Mouse (Mus musculus) liver, embryonic 16.5 days (tissue): ENCODE measurements around the gene Gm42417. TPM values are rescaled to one million over a fixed set of nuclear protein-coding genes. Genes with fewer than 3 reads are reported as not detected.

Experiments used
- ATAC-seq: fragments of 200-750 bp; cut with Nextera tagmentation; 2 replicates; pipeline ENCODE4 v1.8.0; 2017; ENCODE audit warnings: low read depth, mild to moderate bottlenecking, moderate number of reproducible peaks, moderate library complexity
- H3K27ac ChIP-seq: fragments of 300-500 bp; sonication (generic); 2 replicates; pipeline ENCODE4 v1.5.1; 2014; ENCODE audit warnings: mild to moderate bottlenecking, low read length
- H3K27me3 ChIP-seq: fragments of 300-500 bp; sonication (generic); 2 replicates; pipeline ENCODE4 v1.6.1; 2014; ENCODE audit warnings: low read depth, low read length, mixed read lengths; ENCODE audit not compliant: control insufficient read depth, insufficient read depth
- H3K36me3 ChIP-seq: fragments of 300-500 bp; sonication (generic); 2 replicates; pipeline ENCODE4 v1.6.1; 2014; ENCODE audit warnings: mild to moderate bottlenecking; ENCODE audit not compliant: control insufficient read depth, insufficient read depth
- H3K4me1 ChIP-seq: fragments of 300-500 bp; sonication (generic); 2 replicates; pipeline ENCODE4 v1.6.1; 2014; ENCODE audit warnings: low read depth, low read length, mixed read lengths; ENCODE audit not compliant: control insufficient read depth
- H3K4me2 ChIP-seq: fragments of 300-500 bp; sonication (generic); 2 replicates; pipeline ENCODE4 v1.6.1; 2014; ENCODE audit warnings: low read depth, low read length, mixed read lengths
- H3K4me3 ChIP-seq: fragments of 300-500 bp; sonication (generic); 2 replicates; pipeline ENCODE4 v1.5.1; 2014; ENCODE audit warnings: low read depth, mild to moderate bottlenecking, low read length
- H3K9ac ChIP-seq: fragments of 300-500 bp; sonication (generic); 2 replicates; pipeline ENCODE4 v1.6.1; 2014; ENCODE audit warnings: low read depth, low read length
- H3K9me3 ChIP-seq: fragments of 300-500 bp; sonication (generic); replicated peaks from 2 replicates; pipeline ENCODE4 v1.6.1; 2016; ENCODE audit warnings: low read length; ENCODE audit not compliant: control insufficient read depth
- WGBS: fragments of 180-500 bp; shearing (Covaris S2); extraction: QIAGEN DNeasy Blood & Tissue Kit; methylation state at CpG from one replicate; pipeline ENCODE4 v1.1.7; 2014; ENCODE audit not compliant: insufficient replicate concordance; 5-methylcytosine and 5-hydroxymethylcytosine counted together
- microRNA-seq: library from miRNA; unstranded; fragments of <30 nt; microRNA quantifications from one replicate; pipeline ENCODE4, GENCODE M21; 2016
- polyA plus RNA-seq: library from polyadenylated mRNA; unstranded; fragments of >200 nt; fragmentation: Nextera tagmentation; extraction: Ambion mirVana; gene quantifications from 2 replicates; pipeline ENCODE4 v1.2.1, GENCODE M21; 2015

Gm42417 gene
- polyA plus RNA-seq, 1 experiment from 2014 or later, result not detected

DNA sequence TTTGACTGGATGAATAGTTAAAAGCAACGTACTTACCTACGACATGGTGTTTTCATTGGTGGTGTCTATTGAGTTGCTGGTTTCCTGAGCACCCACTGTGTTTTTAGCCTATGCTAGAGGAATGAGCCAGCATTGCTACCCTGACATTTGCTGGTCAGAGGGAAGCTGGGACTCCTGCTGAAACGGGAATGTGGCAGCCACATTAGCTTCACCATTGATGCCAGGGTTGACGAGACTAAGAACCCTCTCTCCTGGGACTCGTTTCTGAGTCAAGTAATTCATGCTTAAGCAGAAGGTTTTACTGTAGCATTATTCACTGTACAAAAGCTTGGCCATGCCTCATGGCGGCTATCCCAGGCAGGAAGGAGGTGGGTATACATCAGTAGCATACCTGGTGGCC lies 49.6 kb downstream of the Gm42417 start:
- ATAC-seq, result no peak
- Histone ChIP-seq H3K4me2 (no peak overlapping the region), H3K36me3 (no peaks in the 10 kb centered on the region), H3K4me1 (no peaks in the 10 kb centered on the region), H3K27ac (no peak overlapping the region), H3K4me3 (no peak overlapping the region), H3K9ac (no peak overlapping the region), H3K27me3 (no peaks in the 10 kb centered on the region), H3K9me3 (no peaks in the 10 kb centered on the region)
- 62% methylated on average over 6 of the region's 6 CpGs for WGBS

GRCm38 (mm10) chr1:36487111-36487510 lies 52.1 kb downstream of the Gm42417 start:
- H3K4me1 ChIP-seq, result no peaks in the 10 kb centered on the region
- H3K4me2 ChIP-seq, result no peak overlapping the region
- H3K4me3 ChIP-seq, result no peak overlapping the region
- no peak for ATAC-seq
- H3K27ac ChIP-seq, result no peak overlapping the region
- no peaks in the 10 kb centered on the region for H3K27me3 ChIP-seq
- H3K36me3 ChIP-seq, result no peaks in the 10 kb centered on the region
- H3K9ac ChIP-seq, result no peak overlapping the region
- no peaks in the 10 kb centered on the region for H3K9me3 ChIP-seq
- WGBS, result 76% methylated on average over 9 of the region's 9 CpGs

DNA sequence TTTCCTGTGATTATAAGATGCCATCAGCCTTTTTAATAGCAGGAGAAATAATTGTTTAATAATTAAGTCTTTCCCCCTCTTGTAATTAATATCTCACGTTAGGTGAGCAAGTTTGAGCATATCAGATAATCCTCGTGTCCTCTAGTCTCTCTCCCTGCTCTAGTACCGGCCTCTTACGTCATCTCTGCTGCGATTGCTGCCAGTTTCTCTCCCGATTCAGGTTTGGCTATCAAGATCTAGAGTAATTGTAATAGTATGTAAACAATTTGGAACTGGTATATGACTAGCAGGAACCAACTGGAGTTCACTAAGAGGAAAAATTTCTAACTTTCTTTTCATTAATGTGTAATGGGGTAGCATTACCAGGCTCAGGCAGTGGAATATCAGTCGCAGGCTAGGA lies 54.1 kb downstream of the Gm42417 start:
- ATAC-seq, result no peak
- H3K9ac ChIP-seq, result no peak overlapping the region
- no peaks in the 10 kb centered on the region for H3K4me1 ChIP-seq
- WGBS, result 56% methylated on average over 7 of the region's 7 CpGs
- no peak overlapping the region for H3K4me2 ChIP-seq
- H3K27ac ChIP-seq, result no peak overlapping the region
- H3K36me3 ChIP-seq, result no peaks in the 10 kb centered on the region
- no peak overlapping the region for H3K4me3 ChIP-seq
- H3K27me3 ChIP-seq, result no peaks in the 10 kb centered on the region
- no peaks in the 10 kb centered on the region for H3K9me3 ChIP-seq

GRCm38 (mm10) chr1:36483825-36484224 lies 55.4 kb downstream of the Gm42417 start:
- H3K36me3 ChIP-seq, result no peaks in the 10 kb centered on the region
- no peak overlapping the region for H3K4me3 ChIP-seq
- 61% methylated on average over 4 of the region's 4 CpGs for WGBS
- no peaks in the 10 kb centered on the region for H3K4me1 ChIP-seq
- H3K4me2 ChIP-seq, result no peak overlapping the region
- H3K9ac ChIP-seq, result no peak overlapping the region
- no peak overlapping the region for H3K27ac ChIP-seq
- H3K27me3 ChIP-seq, result no peaks in the 10 kb centered on the region
- ATAC-seq, result no peak
- no peaks in the 10 kb centered on the region for H3K9me3 ChIP-seq

Small RNA genes lying within 50 kb of the gene (microRNA-seq; reads per million reads assigned to microRNA genes)
- not detected for gene Gm47280

Other genes starting within 250 kb of the Gm42417 start
- 3.6 and 4.9 TPM in 2 replicates for gene Arid5a, start 231.7 kb downstream of the Gm42417 start, polyA plus RNA-seq
- gene Kansl3, start 170.2 kb downstream of the Gm42417 start, polyA plus RNA-seq, result 12.2 and 13.0 TPM in 2 replicates
- 0.15 and 0.34 TPM in 2 replicates for gene Fer1l5, start 167.1 kb downstream of the Gm42417 start, polyA plus RNA-seq
- 12.0 and 13.0 TPM in 2 replicates for gene Lman2l, start 94.2 kb downstream of the Gm42417 start, polyA plus RNA-seq
- gene Cnnm4, start 67.8 kb downstream of the Gm42417 start, polyA plus RNA-seq, result 2.5 and 2.7 TPM in 2 replicates
- 0.91 and 1.1 TPM in 2 replicates for gene Cnnm3, start 27.6 kb downstream of the Gm42417 start, polyA plus RNA-seq
- 3.2 and 4.3 TPM in 2 replicates for gene Ankrd23, start 2.5 kb downstream of the Gm42417 start, polyA plus RNA-seq
- 5.4 and 6.7 TPM in 2 replicates for gene Ankrd39, start 8.0 kb upstream of the Gm42417 start, polyA plus RNA-seq
- 1.5 and 2.0 TPM in 2 replicates for gene Sema4c, start 18.9 kb upstream of the Gm42417 start, polyA plus RNA-seq
- 0.14 and 0.37 TPM in 2 replicates for gene Fam178b, start 143.8 kb upstream of the Gm42417 start, polyA plus RNA-seq
- gene Cox5b, start 152.0 kb upstream of the Gm42417 start, polyA plus RNA-seq, result 371 and 385 TPM in 2 replicates
- gene 4933424G06Rik, start 170.7 kb upstream of the Gm42417 start, polyA plus RNA-seq, result not detected in 2 replicates
- gene Actr1b, start 175.0 kb upstream of the Gm42417 start, polyA plus RNA-seq, result 25.4 and 26.0 TPM in 2 replicates
- gene Zap70, start 222.4 kb upstream of the Gm42417 start, polyA plus RNA-seq, result 0.19 TPM in 2 replicates